Mouse (Mus musculus) spleen, postnatal 4 days (tissue): ENCODE results near the gene Arl6ip5.

ENCODE experiments used
- DNase-seq, 2 experiments: peaks; one replicate each; pipeline ENCODE4 v3.0.0; 2022; ENCODE audit warnings: low spot score in 2 of 2

The Arl6ip5 gene

DNA sequence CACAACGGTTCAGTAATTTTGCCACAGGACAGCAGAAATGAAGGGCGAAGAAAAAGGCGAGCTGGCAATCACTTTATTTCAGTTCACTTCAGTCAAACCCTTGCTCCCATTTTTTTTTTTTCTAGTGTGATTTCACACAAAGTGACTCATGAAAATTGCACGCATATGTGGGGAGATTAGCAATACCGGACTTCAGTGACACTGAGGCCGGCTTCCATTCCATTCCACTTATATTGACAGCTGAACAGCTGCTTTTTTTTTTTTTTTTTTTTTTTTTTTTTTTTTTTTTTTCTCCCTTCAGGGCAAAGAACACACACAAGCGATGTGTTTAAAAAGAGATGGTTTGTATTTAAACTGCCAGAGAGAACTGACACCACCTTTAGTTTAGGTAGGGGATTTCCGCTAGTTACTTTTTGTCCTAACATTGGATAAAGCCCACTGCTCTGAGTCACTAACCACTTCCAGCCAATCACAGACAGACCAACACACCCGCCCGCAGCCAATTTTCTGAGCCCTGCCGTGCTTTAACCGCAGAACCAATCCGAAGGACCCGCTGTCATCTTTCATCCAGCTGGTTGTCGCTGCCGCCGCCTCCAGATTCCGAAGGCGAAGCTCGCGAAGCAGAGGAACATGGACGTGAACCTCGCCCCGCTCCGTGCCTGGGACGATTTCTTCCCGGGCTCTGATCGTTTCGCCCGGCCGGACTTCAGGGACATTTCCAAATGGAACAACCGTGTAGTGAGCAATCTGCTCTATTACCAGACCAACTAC lies at the start of gene Arl6ip5:
TSS of gene Arl6ip5 (plus strand) at position 499 of the 771 bp plus-strand sequence.
- DNase-seq: peak; percentile 87 to 92

DNA sequence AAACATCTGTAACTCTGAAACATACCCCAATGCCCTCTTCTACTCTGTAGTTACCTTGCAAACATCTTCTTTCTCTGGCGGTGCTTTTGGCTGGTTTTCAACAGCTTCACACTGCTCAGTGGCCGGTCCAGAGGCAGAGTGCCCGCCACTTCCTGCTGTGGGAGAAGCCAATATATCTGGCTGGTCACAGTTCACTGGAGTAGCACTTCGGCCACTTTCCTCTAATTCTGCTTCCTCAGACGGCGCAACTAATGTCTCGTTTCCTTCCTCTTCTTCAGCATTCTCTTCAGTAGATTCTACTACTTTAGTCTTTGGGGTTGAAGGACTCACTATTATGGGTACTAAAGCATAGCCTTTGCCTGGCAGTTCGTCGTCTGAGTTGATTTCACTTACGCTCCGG lies 34.8 kb upstream of the Arl6ip5 start:
- no peak for DNase-seq

DNA sequence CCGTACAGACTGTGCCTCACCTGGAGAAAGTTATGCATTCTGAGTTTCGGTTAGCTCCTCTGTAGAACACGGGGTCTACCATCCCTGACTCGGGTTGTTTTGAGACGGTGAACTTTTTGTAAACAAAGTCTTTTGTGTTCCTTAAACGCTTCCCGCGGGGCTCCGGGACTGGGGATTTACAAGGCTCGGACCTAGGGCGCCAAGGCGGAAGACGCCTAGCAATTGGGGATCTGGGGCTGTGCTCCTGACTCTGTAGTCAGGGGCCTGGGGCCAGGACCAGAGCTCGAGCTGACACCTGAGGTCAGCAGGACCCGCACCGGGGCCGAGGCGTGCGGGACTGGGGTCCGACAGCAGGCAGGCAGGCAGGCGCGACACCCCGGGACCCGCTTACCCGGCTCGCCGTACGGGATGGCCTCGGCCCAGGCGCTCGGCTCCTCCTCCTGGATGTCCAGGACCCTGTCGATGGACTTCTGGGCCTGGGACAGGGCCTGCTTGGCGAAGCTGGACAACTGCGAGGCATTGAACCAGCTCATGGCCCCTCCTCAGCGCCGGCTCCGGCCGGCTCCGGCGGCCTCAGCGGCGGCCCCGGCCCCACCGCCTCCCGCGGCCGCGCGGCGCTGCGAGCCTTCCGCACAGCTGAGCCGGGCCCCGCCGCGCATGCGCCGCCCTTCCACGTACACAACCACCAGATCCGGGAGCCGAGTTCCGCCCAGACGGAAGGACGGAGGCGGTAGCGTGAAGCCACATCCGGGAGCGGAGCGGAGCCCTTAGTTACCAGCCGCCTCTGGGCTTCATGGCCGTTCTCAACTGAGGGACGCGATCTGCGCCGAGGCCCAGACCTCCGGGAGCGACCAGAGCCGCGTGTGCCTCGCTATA lies 31.8 kb upstream of the Arl6ip5 start, which contains the start of gene Tmf1:
TSS of gene Tmf1 (minus strand) at position 632 of the 876 bp plus-strand sequence.
- peak; percentile 94 to 98 for DNase-seq

DNA sequence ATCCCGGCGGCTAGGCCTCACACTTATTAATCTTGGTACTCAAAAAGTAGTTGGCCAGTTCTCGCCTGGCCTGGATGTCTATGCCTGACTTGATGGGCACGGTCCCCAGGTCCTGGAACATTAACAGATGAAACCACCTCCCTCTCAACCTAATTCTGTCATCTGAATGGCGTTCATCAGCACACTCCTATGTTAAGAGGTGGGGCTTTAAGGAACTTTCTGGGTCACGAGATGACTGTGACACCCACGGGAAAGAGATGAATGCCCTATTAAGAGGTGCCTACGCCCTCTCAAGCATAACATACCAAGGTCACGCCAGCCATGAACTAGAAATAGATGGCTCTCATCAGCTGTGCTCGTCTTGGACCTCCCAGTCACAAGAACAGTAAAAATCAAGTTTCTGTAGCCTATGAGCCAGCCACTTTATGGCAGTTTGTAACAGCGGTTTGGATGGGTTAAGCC lies 31.1 kb upstream of the Arl6ip5 start:
- DNase-seq: no peak

DNA sequence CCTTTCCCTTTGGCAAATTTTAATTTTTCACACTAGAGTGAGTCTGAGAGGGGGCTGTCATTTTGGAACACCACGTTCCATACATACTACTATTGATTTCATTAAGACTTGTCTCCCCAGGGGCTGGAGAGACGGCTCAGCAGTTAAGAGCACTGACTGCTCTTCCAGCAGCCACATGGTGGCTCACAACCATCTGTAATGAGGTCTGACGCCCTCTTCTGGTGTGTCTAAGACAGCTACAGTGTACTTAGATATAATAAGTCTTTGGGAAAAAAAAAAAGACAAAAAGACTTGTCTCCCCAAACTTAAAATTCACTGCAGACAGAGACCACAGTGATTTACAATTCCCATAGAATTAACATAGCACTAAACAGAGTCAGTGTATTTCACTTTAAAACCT lies 10.1 kb upstream of the Arl6ip5 start:
- DNase-seq: no peak

DNA sequence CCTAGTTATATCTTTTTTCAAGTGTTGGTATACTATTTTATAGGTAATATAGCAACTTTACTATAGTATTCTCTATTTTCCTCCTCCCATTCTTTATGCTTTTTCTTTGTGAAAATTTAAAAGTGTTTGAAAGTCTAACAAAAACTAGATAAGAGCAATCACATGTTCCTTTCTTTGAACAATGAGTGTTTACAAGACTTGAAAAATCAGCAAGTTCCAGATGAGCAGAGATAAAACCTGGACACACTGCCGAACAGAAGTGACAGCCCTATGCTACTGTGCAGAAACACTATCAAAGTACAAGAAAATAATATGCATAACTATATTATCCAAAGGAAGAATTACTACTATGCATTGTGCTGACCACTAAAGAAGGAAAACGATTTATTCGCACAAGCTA lies 8.0 kb upstream of the Arl6ip5 start:
- no peak for DNase-seq

DNA sequence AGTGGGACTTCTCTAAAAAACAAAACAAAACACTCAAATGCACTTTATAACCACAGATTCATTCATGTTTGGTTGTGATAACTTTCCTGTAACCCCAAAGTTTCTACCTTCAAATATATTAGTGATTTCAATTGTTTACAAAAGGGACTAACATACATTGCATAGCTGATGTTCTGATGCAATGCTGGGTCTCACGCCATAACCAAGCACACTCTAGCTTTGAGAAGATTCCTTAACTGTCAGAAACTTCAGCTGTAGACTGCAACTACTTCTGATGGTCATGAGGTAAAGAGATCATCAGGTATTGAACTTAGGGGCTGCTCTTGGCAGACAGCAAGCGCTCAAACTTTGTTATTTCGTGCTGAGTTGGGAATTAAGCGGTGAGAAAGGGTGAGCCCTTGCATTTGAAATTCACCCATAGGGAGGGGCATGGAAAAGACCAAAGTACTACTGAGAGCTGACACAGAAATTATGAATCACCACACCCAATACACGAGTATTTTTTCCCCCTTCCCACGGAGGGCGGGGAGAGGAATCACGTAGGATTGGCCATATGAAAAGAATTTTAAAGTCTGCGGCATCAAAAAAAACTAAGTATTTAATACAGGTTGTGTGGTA lies 6.1 kb upstream of the Arl6ip5 start:
- no peak for DNase-seq

DNA sequence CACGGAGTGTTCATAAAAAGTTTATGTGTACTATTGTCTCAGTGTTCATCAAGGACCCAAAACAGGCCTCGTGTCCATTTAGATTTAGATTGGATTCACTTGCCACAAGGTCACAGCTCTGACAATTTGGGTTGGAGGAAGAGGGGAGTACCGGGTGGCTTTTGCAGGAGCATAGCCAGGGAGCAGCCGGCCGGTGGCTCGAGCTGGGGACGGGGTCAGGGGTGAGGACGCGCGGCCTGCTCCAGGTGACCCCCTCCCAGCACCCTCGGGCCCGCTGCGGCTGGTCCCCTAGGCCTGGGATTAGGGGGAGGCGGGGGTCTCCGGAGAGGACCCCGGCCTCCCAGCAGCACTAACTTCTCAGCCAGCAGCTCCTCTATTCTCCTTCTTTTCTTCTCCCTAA lies 5.5 kb upstream of the Arl6ip5 start:
- peak; percentile 31 to 78 for DNase-seq

DNA sequence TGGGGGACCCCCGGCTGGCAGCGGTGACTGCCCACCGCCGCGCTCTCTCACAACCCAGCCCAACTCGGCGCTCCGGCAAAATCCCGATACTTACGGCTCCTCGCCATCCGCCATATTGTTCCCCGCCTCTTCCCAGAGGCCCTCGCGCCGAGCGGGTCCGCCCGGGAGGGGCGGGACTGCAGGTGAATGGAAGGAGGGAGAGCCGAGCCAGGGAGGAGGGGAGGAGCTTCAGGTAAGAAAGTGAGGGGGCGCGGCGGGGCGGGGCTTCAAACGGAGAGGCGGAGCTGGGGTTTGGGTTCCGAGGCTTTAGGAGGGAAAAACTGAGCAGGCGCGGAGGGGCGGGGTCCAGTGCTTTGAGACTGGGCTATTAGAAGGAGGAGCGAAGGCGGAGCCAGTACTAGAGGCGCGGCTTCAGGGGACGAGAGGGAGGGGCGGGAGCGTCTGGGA lies 5.0 kb upstream of the Arl6ip5 start, which contains the start of gene Uba3:
TSS of gene Uba3 (minus strand) at position 209 of the 447 bp plus-strand sequence.
- DNase-seq: peak; percentile 100

DNA sequence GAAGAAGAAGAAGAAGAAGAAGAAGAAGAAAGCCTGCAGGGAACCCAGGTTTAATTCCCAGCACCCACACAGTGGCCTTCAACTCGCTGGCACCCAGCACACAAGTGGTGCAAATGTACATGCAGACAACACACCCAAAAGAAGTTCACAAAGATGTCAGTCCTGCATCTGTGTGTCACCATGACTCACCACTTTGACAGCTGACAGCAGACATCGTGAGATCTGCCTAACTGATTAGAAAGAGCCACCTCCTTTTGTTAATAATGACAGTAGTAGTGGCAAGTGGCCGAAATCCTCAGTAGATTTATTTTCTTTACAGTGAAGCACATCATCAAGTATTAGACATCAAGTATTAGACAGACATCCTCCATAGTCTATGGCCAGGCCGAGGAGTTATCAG lies 3.4 kb upstream of the Arl6ip5 start:
- no peak for DNase-seq

DNA sequence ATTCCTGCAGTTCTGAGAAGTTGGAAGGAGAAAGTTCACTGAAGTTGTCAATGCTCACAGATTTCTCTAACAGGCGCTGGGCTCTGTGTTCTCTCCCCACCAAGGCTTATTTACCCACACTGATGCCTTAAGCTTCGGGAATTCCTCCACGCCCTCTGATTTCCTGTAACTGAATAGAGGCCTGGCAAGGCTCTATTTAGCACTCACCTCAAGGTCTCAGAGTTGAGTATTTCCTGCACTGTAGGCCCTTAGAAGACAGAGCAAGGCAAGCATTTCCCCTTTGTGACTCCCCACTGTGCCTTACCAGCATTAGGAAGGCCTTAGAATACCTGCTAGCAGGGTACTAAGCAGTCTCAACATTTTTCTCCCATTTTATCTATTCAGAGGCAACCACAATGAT lies 2.1 kb upstream of the Arl6ip5 start:
- DNase-seq: no peak

DNA sequence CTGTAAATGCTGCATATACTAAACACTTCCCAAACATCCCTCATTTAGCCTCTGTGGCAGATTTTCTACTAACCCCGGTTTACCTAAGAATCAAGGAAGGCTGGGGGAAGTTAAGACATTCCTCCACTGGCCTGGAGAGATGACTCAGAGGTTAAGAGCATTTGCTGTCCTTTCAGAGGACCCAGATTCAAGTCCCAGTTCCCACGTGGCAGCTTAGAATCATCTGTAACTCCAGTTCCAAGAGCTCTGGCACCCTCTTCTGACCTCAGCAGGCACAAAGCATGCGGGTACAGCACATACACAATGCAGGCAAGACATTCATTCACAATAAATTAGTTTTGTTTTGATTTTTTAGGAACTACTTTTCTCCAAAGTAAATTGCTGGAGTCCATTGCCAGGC lies 1.3 kb upstream of the Arl6ip5 start:
- DNase-seq: no peak

DNA sequence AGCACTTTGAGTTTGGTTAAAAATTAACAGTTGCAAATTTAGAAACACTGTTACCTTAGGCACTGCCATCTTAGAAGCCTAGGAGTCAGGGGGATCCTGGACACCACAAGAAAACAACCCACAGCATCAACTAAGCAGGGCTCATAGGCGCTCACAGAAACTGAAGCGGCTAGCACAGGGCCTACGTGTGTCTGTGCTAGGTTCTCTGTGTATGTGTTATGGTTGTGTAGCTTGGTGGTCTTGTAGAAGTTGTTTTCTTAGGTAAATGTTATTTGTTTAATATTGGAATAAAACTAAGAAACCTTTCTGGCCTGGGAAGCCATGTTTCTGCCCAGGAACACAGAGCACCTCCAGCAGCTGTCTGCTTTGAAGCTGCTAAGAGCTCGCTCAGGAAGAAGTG lies 738 bp upstream of the Arl6ip5 start:
- DNase-seq: no peak

DNA sequence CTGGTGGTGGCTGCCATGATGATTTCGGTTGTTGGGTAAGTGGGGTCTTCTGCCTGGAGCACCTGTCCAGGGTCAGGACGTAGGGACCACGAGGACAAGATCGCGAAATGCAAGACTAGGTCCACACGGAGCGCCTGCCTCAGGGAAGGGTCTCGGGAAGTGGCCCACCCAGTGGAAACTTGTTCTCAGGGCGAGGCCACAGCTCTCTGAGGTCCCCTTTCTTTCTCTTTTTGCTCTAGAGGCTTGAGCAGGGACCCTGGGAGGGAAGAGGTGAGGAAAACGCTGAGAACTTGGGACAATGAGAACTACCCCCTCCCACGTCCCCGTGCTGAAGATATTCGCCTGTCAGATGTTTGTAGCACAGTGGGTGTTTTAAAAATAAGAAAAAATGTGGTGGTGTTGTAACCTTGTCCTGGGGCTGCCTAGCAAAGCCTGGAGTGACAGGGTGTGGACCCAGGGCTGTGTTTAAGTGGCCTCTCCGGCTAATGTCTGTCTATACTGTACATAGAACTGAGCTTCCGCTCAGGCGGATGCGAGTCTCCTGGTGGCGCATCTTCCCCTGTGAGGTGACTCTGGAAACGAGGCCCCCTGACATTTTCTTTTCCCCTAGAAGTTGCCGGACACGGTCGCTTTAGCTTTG lies 593 bp downstream of the Arl6ip5 start:
- DNase-seq: peak; percentile 33 to 72

DNA sequence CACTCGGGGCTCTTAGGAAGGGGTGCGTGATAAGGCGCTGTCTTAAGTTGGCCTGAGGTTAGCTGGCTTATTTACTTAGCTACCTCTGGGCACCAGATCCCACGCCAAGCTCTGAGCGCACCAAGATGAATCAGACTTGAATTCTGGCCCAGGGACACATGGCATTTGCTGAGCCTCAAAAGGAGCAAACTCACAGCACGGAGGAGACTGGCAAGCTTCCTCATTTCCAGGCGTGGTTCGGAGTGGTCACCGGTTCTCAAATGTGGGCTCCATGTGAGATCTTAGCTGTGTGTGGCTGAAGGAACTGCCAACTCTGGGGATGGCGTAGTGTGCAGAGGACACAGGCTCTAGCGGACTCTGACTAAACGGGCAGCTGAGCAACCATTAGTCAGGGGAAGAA lies 1.5 kb downstream of the Arl6ip5 start:
- DNase-seq: peak; percentile 28 to 69

DNA sequence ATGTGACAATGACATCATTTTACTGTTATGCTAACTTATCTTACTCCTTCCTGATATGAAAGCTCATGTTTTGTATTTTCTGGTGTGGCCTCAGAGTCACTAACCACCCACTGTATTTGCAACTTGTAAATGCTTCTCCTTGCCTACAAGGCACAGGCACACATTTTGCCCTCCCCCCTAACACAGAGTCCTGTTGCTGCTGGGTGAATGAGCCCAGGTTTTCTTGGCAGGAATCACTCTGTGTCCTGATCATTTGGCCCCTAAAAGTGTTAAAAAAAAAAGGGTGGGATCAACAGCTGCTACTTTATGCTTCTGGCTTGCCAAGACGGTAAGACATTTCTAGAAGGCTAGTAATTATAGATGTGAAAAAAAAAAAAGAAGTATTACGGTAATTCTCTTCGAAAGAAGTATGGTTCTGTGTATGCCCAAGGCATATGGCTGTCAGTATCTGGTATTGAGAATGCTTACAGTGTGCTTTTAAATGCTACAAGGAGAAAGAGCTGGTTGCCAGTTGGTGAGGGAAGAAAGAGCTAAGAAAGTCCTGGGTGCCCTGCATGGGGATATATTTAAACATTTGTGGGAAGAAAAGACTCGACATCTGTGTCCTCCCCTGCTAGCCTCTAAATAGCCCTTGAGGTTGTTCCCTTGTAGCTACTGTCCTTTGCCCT lies 5.8 kb downstream of the Arl6ip5 start:
- no peak for DNase-seq

DNA sequence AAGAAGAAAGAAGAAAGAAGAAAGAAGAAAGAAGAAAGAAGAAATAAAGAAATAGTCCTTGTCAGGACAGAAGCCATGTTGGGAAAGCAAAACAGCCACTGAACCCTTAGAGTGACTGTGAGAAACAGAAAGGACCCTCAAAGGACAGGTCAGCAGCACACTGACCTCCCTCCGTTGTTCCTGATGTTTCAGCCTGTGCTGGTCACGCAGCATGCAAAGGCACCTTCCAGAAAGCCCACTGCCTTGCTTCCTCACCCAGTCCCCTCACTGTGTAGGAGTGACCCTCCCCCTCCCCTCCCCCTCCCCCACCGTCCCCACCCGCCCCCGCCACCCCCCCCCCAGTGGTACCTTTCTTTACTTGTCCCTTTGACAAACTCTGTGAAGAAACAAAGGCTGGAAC lies 10.2 kb downstream of the Arl6ip5 start:
- no peak for DNase-seq

DNA sequence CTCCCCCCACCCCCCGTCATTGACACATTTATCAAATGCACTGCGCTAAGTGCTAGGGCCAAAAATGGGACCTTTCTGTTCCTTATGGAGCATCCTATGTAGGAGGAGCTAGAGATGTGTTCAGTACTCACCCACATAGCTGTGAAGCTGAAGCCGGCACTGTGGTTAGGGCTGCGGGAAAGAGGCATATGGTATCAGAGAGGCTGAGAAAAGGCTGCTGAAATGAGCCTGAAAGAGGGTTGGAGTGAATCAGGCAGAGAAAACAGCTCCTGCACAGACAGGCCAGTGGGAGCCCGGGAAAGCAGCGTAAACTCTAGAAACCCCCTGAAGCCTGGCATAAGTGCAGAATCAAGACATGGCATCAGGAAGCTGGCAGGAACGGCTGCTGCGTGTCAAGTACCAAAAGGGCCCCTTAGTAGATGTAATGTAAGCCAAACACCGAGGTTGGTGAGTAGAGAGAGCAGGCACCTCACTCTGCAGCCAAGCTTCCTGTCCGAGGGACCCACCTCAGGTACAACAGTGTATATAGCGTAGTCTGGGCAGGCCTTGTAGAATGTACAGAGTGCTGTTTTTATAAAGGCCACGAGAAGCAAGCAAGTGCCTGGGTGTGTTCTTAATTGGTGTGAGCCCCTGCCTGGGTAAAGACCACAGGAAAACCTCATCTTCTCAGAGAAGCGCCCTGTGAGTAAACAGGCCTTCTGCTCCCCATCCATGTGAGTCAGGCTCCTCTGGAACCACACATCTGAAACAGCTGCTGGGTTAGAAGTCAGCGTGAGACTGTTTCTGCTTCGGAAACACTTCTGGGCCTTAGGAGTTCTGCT lies 10.9 kb downstream of the Arl6ip5 start:
- DNase-seq: no peak

DNA sequence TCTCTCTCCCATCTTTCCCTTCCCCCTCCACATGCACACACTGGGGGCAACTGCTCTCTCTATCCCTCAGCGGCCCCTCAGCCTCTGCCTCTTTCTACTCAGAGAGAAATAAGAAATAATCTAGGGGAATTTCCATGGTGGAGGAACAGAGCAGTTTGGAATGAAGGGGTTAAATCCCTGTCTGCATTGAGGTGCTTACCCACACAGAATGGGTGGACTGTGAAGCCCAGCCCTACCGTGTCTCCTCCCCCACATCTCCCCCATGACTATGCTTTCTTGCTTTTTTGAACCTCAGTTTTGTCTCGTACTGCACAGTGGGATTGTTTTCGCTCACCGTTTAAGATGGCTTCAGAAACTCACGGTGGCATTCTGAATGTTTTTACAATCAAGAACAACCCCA lies 11.8 kb downstream of the Arl6ip5 start:
- DNase-seq: no peak

DNA sequence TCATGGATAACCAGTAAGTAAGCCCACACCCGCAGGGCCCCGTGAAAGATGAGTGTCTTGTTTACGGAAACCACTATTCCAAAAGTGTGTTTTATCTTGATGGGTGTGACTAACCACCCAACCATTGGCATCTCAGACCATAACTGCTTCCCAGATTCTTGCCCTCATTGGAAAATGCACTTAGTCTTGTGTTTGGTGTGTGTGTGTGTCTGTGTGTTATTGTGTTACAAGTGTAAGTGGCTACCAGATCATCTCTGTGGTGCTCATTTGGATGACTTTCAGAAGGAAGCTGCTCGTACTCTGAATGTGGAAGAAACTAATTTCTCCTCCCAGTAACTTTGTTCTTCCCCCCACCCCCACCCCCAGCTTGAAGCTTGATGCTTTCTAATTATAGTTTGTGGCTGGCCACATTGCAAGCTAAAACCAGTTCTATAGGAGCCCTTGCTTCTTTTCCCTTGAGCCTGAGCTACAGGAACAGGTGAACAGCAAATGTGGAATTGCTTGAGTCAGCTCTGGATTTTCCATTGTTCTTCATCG lies 12.5 kb downstream of the Arl6ip5 start:
- DNase-seq: no peak
